Mouse (Mus musculus): Measurements from ENCODE around the gene Krt14.
"Not testable (repeated sequence)": the region's sequence is repeated elsewhere in the genome, so short reads cannot be mapped to it uniquely, and the experiment has no call there.

The Krt14 gene

DNA sequence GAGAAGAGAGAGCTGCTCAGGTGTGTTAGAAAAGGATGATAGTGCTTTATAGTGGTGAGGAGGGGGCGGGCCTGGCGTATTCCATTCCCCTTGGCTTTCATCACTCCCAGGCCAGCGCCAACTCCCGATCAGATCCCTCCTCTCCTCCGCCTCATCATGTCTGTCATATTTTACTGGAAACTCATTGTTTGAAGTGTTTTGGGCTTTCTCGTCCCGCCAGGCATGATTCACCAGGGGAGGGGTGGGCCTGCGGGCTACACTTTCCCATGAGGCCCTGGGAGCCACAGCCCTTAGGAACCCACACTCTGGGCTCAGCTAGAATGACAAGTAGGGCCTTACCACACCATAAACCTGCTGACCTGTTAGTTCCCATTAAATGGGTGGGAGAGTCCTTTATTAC lies at the start of gene Krt14:
Gene Krt14, minus strand, starts transcription at position 51 of the 400 bp plus-strand sequence.
- DNase-seq = no peak

GRCm38 (mm10) chr11:100255514-100255913 lies 48.2 kb upstream of the Krt14 start:
- no peak for DNase-seq

DNA sequence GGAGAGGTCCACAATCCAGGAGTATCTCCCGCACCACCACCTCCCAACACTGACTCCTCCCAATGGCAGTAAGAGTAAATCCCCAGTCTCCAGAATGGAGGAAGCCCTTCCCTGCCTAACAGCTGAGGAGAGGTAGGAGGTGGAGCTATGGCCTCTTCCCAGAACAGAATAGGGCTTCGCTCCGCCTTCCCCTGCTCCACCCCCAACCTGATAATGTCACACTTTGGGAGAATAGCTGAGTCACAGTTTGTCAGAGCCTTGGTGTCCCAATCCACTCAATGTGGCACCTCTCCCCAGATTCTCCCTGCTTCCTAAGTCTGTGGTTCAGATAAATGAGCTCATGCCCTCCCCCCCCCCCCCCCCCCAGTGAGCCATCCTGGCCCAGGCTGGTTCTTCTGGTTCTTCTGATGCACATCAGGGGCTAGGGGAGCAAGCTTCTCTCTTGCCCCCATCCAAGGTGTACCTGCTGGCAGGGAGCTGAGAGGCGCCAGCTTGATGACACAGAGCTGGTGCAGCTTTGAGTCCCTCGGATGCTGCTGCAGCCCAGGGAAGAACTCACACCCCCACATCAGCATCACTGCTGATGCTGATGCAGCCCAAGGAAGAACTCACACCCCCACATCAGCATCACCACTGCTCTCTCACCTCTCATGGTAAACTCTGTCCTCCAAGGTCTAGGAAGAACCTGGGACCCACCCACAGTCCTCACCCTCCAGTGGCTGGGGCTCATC lies 47.2 kb upstream of the Krt14 start:
- DNase-seq = no peak

- no peak for DNase-seq
Observed at GRCm38 (mm10) chr11:100248852-100249465, 41.6 kb upstream of the Krt14 start, which contains the start of gene Krt16. TSS of gene Krt16 (minus strand) at chr11:100248902.

- DNase-seq = not testable (repeated sequence)
Observed at GRCm38 (mm10) chr11:100246471-100246870, 39.1 kb upstream of the Krt14 start.

DNA sequence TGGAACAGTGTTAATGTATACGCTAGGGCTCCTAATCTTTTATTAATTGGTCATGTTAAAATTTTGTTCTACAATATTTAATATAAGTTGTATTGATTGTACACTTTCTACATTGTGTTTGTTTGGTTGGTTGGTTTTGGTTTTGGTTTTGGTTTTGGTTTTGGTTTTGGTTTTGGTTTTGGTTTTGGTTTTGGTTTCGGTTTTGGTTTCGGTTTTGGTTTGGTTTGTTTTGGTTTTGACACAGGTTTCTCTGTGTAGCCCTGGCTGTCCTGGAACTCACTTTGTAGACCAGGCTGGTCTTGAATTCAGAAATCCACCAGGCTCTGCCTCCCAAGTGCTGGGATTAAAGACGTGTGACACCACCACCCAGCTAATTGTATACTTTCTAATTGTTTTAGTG lies 32.9 kb upstream of the Krt14 start:
- DNase-seq = not testable (repeated sequence)

DNA sequence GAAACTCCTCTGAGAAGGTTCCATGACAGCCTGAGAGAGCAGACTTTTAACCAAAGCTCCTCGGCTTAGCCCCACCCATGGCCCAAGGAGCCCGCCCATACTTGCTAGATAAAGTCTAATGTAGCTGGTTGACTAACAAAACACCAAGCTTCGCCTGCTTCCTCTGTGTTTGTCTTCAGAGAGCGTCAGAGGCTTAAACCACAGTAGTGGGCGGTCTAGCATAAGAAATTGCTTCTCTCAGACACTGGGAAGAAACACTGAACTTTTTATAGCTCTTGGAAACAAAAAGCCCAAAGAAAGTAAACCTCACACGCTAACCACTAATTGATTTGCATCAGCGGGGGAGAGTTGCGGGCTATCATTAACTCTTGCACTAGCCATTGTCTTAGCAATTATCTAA lies 14.4 kb upstream of the Krt14 start:
- DNase-seq = no peak

DNA sequence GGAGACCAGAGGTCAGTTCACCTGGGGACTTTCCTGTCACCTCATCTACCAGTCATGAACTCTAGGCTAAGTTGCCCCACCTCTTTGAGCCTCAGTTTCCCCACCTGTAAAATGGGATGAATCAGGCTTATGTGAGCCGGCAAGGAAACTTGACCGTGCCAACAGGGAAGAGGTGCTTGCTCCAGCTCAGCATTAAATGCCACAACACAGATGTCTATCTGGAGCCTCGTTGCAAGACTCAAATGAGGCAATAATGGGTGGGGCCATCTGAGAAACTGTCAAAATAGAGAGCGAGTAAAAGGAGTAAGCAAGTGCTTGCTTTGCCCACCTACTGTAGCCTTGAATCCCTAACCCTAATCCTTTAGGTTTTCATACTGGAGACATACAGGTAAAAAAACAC lies 12.0 kb upstream of the Krt14 start:
- DNase-seq = no peak

GRCm38 (mm10) chr11:100208542-100208941 lies 1.2 kb upstream of the Krt14 start:
- no peak for DNase-seq

GRCm38 (mm10) chr11:100203448-100203847 lies 3.9 kb downstream of the Krt14 start:
- peak; percentile 79 for DNase-seq

- DNase-seq = no peak
Observed at GRCm38 (mm10) chr11:100202906-100203305, 4.4 kb downstream of the Krt14 start.

GRCm38 (mm10) chr11:100200104-100200820 lies 7.1 kb downstream of the Krt14 start:
- peak; percentile 16 for DNase-seq

DNA sequence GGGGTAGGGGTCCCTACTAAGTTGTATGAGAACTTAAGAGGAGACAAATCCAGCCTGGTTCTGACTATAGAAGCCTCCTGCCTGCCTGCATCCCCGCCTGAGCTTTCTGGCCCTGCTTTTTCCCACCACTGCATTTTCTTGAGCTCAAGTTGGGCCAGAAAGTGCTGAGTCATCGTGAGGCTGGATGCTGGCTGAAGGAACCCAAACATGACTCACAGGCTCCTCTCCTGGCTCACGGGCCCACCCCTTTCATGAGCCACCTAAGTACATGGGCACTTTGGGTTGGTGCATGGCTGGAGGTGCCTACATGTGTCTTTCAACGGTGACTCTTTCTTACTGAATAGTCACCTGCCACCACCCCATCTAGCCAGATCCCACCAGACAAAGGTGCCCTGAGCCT lies 8.7 kb downstream of the Krt14 start:
- DNase-seq = no peak

DNA sequence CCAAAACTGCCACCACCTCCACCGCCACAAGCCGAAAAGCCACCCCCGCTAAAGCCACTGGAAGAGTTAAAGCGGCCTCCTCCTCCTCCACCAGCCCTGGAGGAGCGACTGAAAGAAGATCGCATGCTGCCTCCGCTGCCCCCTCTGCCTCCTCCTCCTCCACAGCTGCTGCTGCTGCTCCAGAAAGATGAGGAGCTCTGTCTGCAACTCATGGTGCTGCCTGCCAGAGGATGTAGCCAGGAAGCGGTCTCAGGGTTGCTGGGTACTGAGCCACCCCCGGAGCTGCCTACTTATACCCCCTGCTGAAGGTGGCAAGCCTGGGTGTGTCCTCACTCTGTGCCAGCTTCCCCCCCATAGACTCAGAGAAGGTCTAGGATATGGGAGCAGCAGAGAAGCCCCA lies 14.4 kb downstream of the Krt14 start, which contains the start of gene Krt9:
Gene Krt9, minus strand, starts transcription at position 255 of the 400 bp plus-strand sequence.
- no peak for DNase-seq

DNA sequence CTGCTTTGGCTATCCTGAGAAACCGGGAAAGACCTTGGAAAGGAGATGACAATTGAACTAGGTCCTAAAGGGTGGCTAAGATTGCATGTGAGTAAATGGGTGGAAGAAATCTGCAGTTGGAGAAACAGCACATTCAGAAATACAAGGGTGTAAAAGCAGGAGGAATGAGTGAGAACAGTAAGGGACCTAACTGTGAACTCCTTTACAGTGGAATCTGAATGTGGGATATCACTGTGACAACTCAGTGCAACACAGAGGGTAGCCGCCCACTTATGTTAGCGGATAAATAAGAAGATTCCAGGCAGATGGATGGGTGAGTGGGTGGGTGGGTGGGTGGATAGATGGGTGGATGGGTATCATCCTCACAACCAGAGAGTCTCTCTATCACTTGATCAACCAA lies 15.5 kb downstream of the Krt14 start:
- DNase-seq = no peak

DNA sequence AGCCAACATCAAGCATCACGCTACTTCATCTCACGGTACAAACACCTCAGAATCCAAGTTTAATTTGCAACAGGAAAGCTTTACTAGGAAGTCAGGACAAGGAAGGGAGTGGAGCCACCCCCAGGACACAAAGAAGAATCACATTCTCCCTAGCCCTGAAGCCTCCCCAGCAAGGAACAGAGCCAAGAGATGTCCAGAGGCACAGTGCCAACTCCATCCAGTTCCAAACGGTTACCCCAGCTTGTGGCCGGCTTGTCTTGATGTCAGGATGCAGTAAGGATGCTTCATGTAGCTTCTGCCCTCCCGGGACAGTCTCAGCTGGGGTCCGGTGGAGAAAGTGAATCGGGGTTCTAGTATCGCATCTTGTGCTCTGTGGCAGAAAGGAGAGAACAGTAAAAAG lies 20.6 kb downstream of the Krt14 start:
- no peak for DNase-seq

- no peak for DNase-seq
Observed at GRCm38 (mm10) chr11:100181725-100182124, 25.6 kb downstream of the Krt14 start.

DNA sequence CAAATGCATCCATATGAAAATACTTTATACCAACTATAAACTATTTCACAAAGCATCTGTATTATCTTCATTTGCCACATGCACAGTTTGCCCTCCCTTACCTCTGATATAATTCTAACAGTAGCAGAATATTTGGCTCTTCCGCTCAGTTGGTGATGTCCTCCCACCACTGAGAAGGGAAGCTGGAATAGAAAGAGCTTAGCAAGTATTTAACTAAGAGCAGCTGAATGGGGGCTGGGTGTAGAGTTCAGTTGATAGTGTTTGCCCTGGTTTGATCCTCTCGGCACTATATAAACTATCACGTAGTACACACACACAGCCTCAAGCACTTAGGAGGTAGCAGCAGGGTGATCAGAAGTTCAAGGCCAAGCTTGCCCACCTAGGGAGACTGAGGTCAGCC lies 28.1 kb downstream of the Krt14 start:
- DNase-seq = no peak

GRCm38 (mm10) chr11:100178307-100178706 lies 29.0 kb downstream of the Krt14 start:
- DNase-seq = no peak

GRCm38 (mm10) chr11:100176791-100177190 lies 30.6 kb downstream of the Krt14 start:
- no peak for DNase-seq

GRCm38 (mm10) chr11:100168765-100169762 lies 38.3 kb downstream of the Krt14 start:
- DNase-seq = peak; percentile 83

DNA sequence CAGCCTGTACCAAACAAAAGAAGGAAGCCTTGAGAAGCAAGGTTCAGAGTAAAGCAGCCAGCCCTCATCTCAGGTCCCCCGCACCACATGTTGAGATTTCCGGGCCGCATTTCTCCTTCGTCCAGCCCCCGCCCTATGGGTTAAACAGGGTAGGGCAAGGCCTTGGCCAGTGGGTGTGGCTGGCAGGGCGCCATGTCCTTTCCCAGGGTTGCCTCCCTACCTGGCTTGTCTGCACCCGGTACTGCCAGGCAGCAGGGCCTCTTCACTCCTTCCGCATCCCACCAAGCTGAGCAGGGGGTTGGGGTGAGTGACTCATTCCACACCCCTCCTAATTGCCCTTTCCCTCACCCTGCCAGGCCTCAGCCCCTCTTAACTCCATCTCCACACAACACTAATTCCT lies 39.3 kb downstream of the Krt14 start:
- DNase-seq = peak; percentile 61

Measured in kidney, postnatal 10 days (tissue).